ENCODE assay signal across 9 mouse cellular contexts in the genomic region with DNA sequence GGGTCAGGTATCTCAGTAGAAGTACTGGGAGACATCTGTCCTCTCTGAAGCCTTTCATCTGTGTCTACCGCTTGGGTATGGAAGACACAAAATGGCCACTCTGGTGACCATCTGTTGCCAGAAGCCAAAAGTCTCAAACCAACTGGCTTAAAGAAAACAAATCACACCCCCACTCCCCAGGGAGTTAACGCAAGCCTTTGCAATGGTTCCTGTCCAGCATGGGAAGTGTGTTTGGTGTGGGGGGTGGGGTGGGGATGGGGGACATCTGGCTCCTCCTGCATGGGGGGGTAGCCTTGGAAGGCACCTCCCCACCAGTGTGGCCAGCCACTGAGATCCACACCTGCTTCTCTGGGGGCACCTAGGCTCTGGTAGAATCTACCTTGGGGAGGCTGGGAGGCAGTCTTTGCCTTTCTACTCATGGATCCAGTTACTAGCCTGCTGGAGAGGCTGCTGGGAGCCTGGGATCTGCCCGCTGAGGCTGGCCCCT. TPM values are rescaled to one million over a fixed set of nuclear protein-coding genes. Genes with fewer than 3 reads are reported as not detected.
DNase-seq lines count a peak whose midpoint lies in the region; ATAC-seq and TF ChIP-seq lines count a peak whose summit lies in the region.
"Had no signal": no experiment of that assay in that cellular context is flagged by ENCODE, and none has a peak within 500 bp of the region (broad histone marks: within the 10 kb centered on the region; RNA-seq: fewer than 3 reads in every experiment).

No protein-coding gene starts in this region.

- ATAC-seq in heart, embryonic 11.5 days (replicated peaks; ENCODE audit: insufficient number of reproducible peaks, low FRiP score, low TSS enrichment): no peak
- peak; percentile 46 for ATAC-seq in hindbrain, embryonic 12.5 days (ENCODE audit: low FRiP score)
- 0 out of 2 replicates have a peak, but pooled peaks have one; percentile 4 for ATAC-seq in midbrain, postnatal 0 days (ENCODE audit: low FRiP score)
- ATAC-seq in CD4-positive, CD25-positive, alpha-beta regulatory T cell, adult 4 months: no peak

- no peak overlapping the region for H3K4me3 ChIP-seq in heart, embryonic 11.5 days (ENCODE audit: low read depth, low read length)
- H3K4me3 ChIP-seq in embryonic facial prominence, embryonic 10.5 days: peak overlapping the region; percentile 36
- no peak overlapping the region for H3K4me3 ChIP-seq in hindbrain, embryonic 12.5 days
- no peak overlapping the region for H3K4me3 ChIP-seq in midbrain, postnatal 0 days (ENCODE audit: low read depth, low read length)

- H3K4me1 ChIP-seq in heart, embryonic 11.5 days (ENCODE audit: control insufficient read depth, insufficient read depth, low read length): peaks cover 61% of the 10 kb centered on the region
- peaks cover 95% of the 10 kb centered on the region for H3K4me1 ChIP-seq in embryonic facial prominence, embryonic 10.5 days
- H3K4me1 ChIP-seq in hindbrain, embryonic 12.5 days: peaks cover 98% of the 10 kb centered on the region
- H3K4me1 ChIP-seq in midbrain, postnatal 0 days (ENCODE audit: insufficient read depth, low read length): peaks cover 37% of the 10 kb centered on the region

- peak overlapping the region; percentile 46; the same call in 1 of the 2 replicates for H3K27ac ChIP-seq in heart, embryonic 11.5 days (ENCODE audit: low read depth, low read length)
- H3K27ac ChIP-seq in embryonic facial prominence, embryonic 10.5 days (replicated peaks): peak overlapping the region; percentile 88
- peak overlapping the region; percentile 91 for H3K27ac ChIP-seq in hindbrain, embryonic 12.5 days
- H3K27ac ChIP-seq in midbrain, postnatal 0 days (ENCODE audit: low read depth, low read length): peak overlapping the region; percentile 78

- DNase-seq in heart, postnatal 36 days: no peak
- peak; percentile 58 for DNase-seq in embryonic facial prominence, embryonic 10.5 days (ENCODE audit: low spot score)
- DNase-seq in midbrain, postnatal 0 days (ENCODE audit: low spot score): no peak
- no peak for DNase-seq in thymus, postnatal 36 days
- DNase-seq in left cerebral cortex, postnatal 4 days: no peak
- DNase-seq: kidney, adult 9 months had no signal

- H3K27me3 ChIP-seq in heart, embryonic 11.5 days (ENCODE audit: control insufficient read depth, insufficient read depth, low read length): no peaks in the 10 kb centered on the region
- no peaks in the 10 kb centered on the region for H3K27me3 ChIP-seq in embryonic facial prominence, embryonic 10.5 days (replicated peaks; ENCODE audit: low read depth, poor library complexity, severe bottlenecking)
- no peaks in the 10 kb centered on the region for H3K27me3 ChIP-seq in hindbrain, embryonic 12.5 days
- no peaks in the 10 kb centered on the region for H3K27me3 ChIP-seq in midbrain, postnatal 0 days (ENCODE audit: insufficient read depth, low read length)

- 23% methylated on average over 3 of the region's 3 CpGs for WGBS in heart, embryonic 11.5 days (ENCODE audit: insufficient replicate concordance)
- whole genome bisulfite sequencing in embryonic facial prominence, embryonic 10.5 days: 14% methylated on average over 3 of the region's 3 CpGs
- 2% methylated on average over 3 of the region's 3 CpGs for WGBS in hindbrain, embryonic 12.5 days
- WGBS in midbrain, postnatal 0 days: 14% methylated on average over 3 of the region's 3 CpGs

- no peak for TF ChIP-seq CTCF in midbrain, postnatal 0 days (IDR thresholded peaks at IDR 0.05)

- H3K9ac ChIP-seq in heart, embryonic 11.5 days (ENCODE audit: low read depth, low read length): no peak overlapping the region
- peak overlapping the region; percentile 58; the same call in 1 of the 2 replicates for H3K9ac ChIP-seq in hindbrain, embryonic 12.5 days
- H3K9ac ChIP-seq in midbrain, postnatal 0 days (replicated peaks; ENCODE audit: low read length, poor library complexity, severe bottlenecking): no peak overlapping the region

- peak overlapping the region; percentile 23; the same call in 1 of the 2 replicates for H3K4me2 ChIP-seq in heart, embryonic 11.5 days
- peak overlapping the region; percentile 45 for H3K4me2 ChIP-seq in hindbrain, embryonic 12.5 days (replicated peaks)
- no peak overlapping the region for H3K4me2 ChIP-seq in midbrain, postnatal 0 days (ENCODE audit: low read depth, low read length, poor library complexity, severe bottlenecking)

- peaks cover 3% of the 10 kb centered on the region; the same call in 1 of the 2 replicates for H3K36me3 ChIP-seq in heart, embryonic 11.5 days (ENCODE audit: control insufficient read depth, insufficient read depth, low read length)
- H3K36me3 ChIP-seq in embryonic facial prominence, embryonic 10.5 days (replicated peaks): peaks cover 44% of the 10 kb centered on the region
- H3K36me3 ChIP-seq in hindbrain, embryonic 12.5 days: peaks cover 10% of the 10 kb centered on the region
- H3K36me3 ChIP-seq in midbrain, postnatal 0 days (ENCODE audit: insufficient read depth, low read length): no peaks in the 10 kb centered on the region

- no peaks in the 10 kb centered on the region for H3K9me3 ChIP-seq in heart, embryonic 11.5 days (replicated peaks; ENCODE audit: control insufficient read depth, low read length)
- no peaks in the 10 kb centered on the region for H3K9me3 ChIP-seq in embryonic facial prominence, embryonic 10.5 days
- H3K9me3 ChIP-seq in hindbrain, embryonic 12.5 days (replicated peaks): no peaks in the 10 kb centered on the region
- no peaks in the 10 kb centered on the region for H3K9me3 ChIP-seq in midbrain, postnatal 0 days (ENCODE audit: low read length)

- intact Hi-C loops in heart, postnatal 36 days (cut with DNase I): loop anchor here (1.0 kb wide), 1 partner anchor 12 kb away; no protein-coding TSS in a partner anchor
- intact Hi-C loops in left cerebral cortex, postnatal 4 days (cut with DNase I): no loop called here

RNA-seq across cellular contexts. Expression of gene Notch1, which starts 29.6 kb away (rescaled TPM):
- 20.9 and 23.5 TPM in 2 replicates for polyA plus RNA-seq in heart, embryonic 11.5 days (2014; fragmentation: Nextera tagmentation; extraction: Ambion mirVana)
- total RNA-seq in heart, postnatal 36 days (2021): 10 to 100 TPM; 29.5 to 34.0 TPM
- 17.1 and 20.3 TPM in 2 replicates for polyA plus RNA-seq in embryonic facial prominence, embryonic 10.5 days (2016; fragmentation: Nextera tagmentation; extraction: Ambion mirVana)
- polyA plus RNA-seq in hindbrain, embryonic 12.5 days (2016; fragmentation: Nextera tagmentation; extraction: Ambion mirVana): 38.0 and 41.0 TPM in 2 replicates
- total RNA-seq in midbrain, postnatal 0 days (2014; rRNA removed): 48.9 and 65.8 TPM in 2 replicates
- 6.8 and 7.6 TPM in 2 replicates for polyA plus RNA-seq in midbrain, postnatal 0 days (2015; fragmentation: Nextera tagmentation; extraction: Ambion mirVana)
- 10 to 100 TPM; 39.5 to 42.1 TPM for total RNA-seq in left cerebral cortex, postnatal 4 days (2021)
- 10 to 100 TPM; 21.9 to 33.0 TPM for polyA plus RNA-seq in CD4-positive, CD25-positive, alpha-beta regulatory T cell, adult 4 months (2017; shearing (Covaris generic))

RNA-seq across cellular contexts. Expression of gene Sec16a, which starts 41.9 kb away (rescaled TPM):
- polyA plus RNA-seq in heart, embryonic 11.5 days (2014; fragmentation: Nextera tagmentation; extraction: Ambion mirVana): 23.6 and 27.1 TPM in 2 replicates
- 10 to 100 TPM; 36.9 to 39.1 TPM for total RNA-seq in heart, postnatal 36 days (2021)
- polyA plus RNA-seq in embryonic facial prominence, embryonic 10.5 days (2016; fragmentation: Nextera tagmentation; extraction: Ambion mirVana): 30.4 and 32.1 TPM in 2 replicates
- polyA plus RNA-seq in hindbrain, embryonic 12.5 days (2016; fragmentation: Nextera tagmentation; extraction: Ambion mirVana): 32.3 and 35.3 TPM in 2 replicates
- 63.3 and 76.7 TPM in 2 replicates for total RNA-seq in midbrain, postnatal 0 days (2014; rRNA removed)
- 9.9 and 12.6 TPM in 2 replicates for polyA plus RNA-seq in midbrain, postnatal 0 days (2015; fragmentation: Nextera tagmentation; extraction: Ambion mirVana)
- total RNA-seq in left cerebral cortex, postnatal 4 days (2021): 10 to 100 TPM; 52.3 to 52.6 TPM
- polyA plus RNA-seq in CD4-positive, CD25-positive, alpha-beta regulatory T cell, adult 4 months (2017; shearing (Covaris generic)): 10 to 100 TPM; 24.8 to 31.7 TPM

Comparison
In these comparisons a context has a peak if more than half of its experiments do, and no peak if none do; other contexts are left out.
1. ATAC-seq: peak in hindbrain, embryonic 12.5 days (single experiment) and midbrain, postnatal 0 days (single experiment); none in heart, embryonic 11.5 days (single experiment) and CD4-positive, CD25-positive, alpha-beta regulatory T cell, adult 4 months (single experiment).
2. Peak in every context shown above with its lines, with median percentiles within 50 percentile points of each other: H3K27ac ChIP-seq.